8 mouse cellular contexts compared by ENCODE assay signal in the genomic region with DNA sequence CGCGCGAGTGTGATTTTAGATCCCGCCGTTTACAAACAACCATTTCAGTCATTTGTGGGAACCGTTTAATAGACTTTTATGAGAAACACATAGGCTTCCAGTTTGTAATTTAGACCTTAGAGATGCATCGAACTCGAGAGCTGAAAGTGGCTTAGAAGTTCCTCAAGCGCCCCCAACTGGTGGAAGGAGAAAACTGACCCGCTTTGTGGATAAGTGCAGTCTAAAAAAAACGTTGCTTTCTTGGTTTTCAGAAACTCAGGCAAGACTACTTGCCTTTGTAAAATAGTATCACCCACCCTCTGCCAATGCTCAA. TPM values are rescaled to one million over a fixed set of nuclear protein-coding genes. Genes with fewer than 3 reads are reported as not detected.
DNase-seq lines count a peak whose midpoint lies in the region; ATAC-seq and TF ChIP-seq lines count a peak whose summit lies in the region.

No protein-coding gene starts in this region.

- no peak for ATAC-seq in forebrain, embryonic 16.5 days
- no peak; the same call in 1 of the 2 replicates for ATAC-seq in hindbrain, embryonic 11.5 days (ENCODE audit: low FRiP score)
- ATAC-seq in lung, postnatal 0 days, result no peak

- H3K4me3 ChIP-seq in forebrain, embryonic 16.5 days (replicated peaks; ENCODE audit: low read length), result peak overlapping the region; percentile 44
- H3K4me3 ChIP-seq in hindbrain, embryonic 11.5 days (ENCODE audit: low read depth, low read length), result peak overlapping the region; percentile 6; the same call in 1 of the 2 replicates
- peak overlapping the region; percentile 8; the same call in 1 of the 2 replicates for H3K4me3 ChIP-seq in lung, postnatal 0 days (ENCODE audit: low read depth, low read length)

- H3K9ac ChIP-seq in forebrain, embryonic 16.5 days (replicated peaks; ENCODE audit: low read depth, low read length), result peak overlapping the region; percentile 23; the same call in 1 of the 2 replicates
- peak overlapping the region; percentile 54; the same call in 1 of the 2 replicates for H3K9ac ChIP-seq in hindbrain, embryonic 11.5 days (ENCODE audit: low read depth, low read length)
- no peak overlapping the region for H3K9ac ChIP-seq in lung, postnatal 0 days (replicated peaks; ENCODE audit: low read depth)

- peaks cover 44% of the 10 kb centered on the region for H3K4me1 ChIP-seq in forebrain, embryonic 16.5 days (replicated peaks; ENCODE audit: control insufficient read depth, insufficient read depth, low read length)
- peaks cover 15% of the 10 kb centered on the region for H3K4me1 ChIP-seq in hindbrain, embryonic 11.5 days (replicated peaks; ENCODE audit: control insufficient read depth, insufficient read depth, low read length)
- peaks cover 3% of the 10 kb centered on the region; the same call in 1 of the 2 replicates for H3K4me1 ChIP-seq in lung, postnatal 0 days (ENCODE audit: insufficient read depth, low read depth, low read length)

- WGBS in forebrain, embryonic 16.5 days, result under 1% methylated on average over 11 of the region's 11 CpGs
- 2% methylated on average over 11 of the region's 11 CpGs for WGBS in hindbrain, embryonic 11.5 days
- 2% methylated on average over 11 of the region's 11 CpGs for WGBS in lung, postnatal 0 days

- peak; percentile 52 for DNase-seq in MN1 (ENCODE audit: low spot score)
- DNase-seq in cerebellum, adult 18-20 months, result peak; percentile 31 to 46
- peak; percentile 93 for DNase-seq in hindbrain, embryonic 11.5 days (ENCODE audit: low spot score)
- DNase-seq in layer of hippocampus, adult 9-10 months (ENCODE audit: low spot score), result peak; percentile 61
- peak; percentile 79 for DNase-seq in lung, postnatal 0 days (ENCODE audit: low spot score)
- DNase-seq in retina, postnatal 1 day, result peak; percentile 85
- DNase-seq in thymus, postnatal 4 days, result peak; percentile 68

- H3K36me3 ChIP-seq in forebrain, embryonic 16.5 days (ENCODE audit: control insufficient read depth, insufficient read depth), result no peaks in the 10 kb centered on the region
- no peaks in the 10 kb centered on the region for H3K36me3 ChIP-seq in hindbrain, embryonic 11.5 days (ENCODE audit: control insufficient read depth, insufficient read depth, low read length)
- H3K36me3 ChIP-seq in lung, postnatal 0 days (ENCODE audit: insufficient read depth, low read length), result no peaks in the 10 kb centered on the region

- TF ChIP-seq EP300 in lung, postnatal 0 days (IDR thresholded peaks at IDR 0.05), result no peak

- peak; percentile 79 for TF ChIP-seq CTCF in lung, postnatal 0 days (IDR thresholded peaks at IDR 0.05)

- H3K27ac ChIP-seq in forebrain, embryonic 16.5 days (ENCODE audit: low read length), result peak overlapping the region; percentile 34; the same call in 1 of the 2 replicates
- H3K27ac ChIP-seq in hindbrain, embryonic 11.5 days (ENCODE audit: low read depth, low read length), result peak overlapping the region; percentile 91
- H3K27ac ChIP-seq in lung, postnatal 0 days (ENCODE audit: low read length), result no peak overlapping the region

- H3K9me3 ChIP-seq in forebrain, embryonic 16.5 days (ENCODE audit: control insufficient read depth, low read length), result no peaks in the 10 kb centered on the region
- no peaks in the 10 kb centered on the region for H3K9me3 ChIP-seq in hindbrain, embryonic 11.5 days (ENCODE audit: control insufficient read depth, low read length)
- no peaks in the 10 kb centered on the region for H3K9me3 ChIP-seq in lung, postnatal 0 days (ENCODE audit: low read length)

- no peaks in the 10 kb centered on the region for H3K27me3 ChIP-seq in forebrain, embryonic 16.5 days (replicated peaks; ENCODE audit: control insufficient read depth, insufficient read depth, low read length)
- no peaks in the 10 kb centered on the region for H3K27me3 ChIP-seq in hindbrain, embryonic 11.5 days (ENCODE audit: control insufficient read depth, insufficient read depth, low read length)
- no peaks in the 10 kb centered on the region for H3K27me3 ChIP-seq in lung, postnatal 0 days (replicated peaks; ENCODE audit: insufficient read depth, low read length)

- peak overlapping the region; percentile 57 for H3K4me2 ChIP-seq in forebrain, embryonic 16.5 days (ENCODE audit: low read length)
- H3K4me2 ChIP-seq in hindbrain, embryonic 11.5 days (replicated peaks; ENCODE audit: low read depth, low read length), result peak overlapping the region; percentile 46
- peak overlapping the region; percentile 48 for H3K4me2 ChIP-seq in lung, postnatal 0 days (replicated peaks; ENCODE audit: low read depth, low read length)

RNA-seq across cellular contexts. Expression of a gene that starts 0.9 kb away (rescaled TPM):
- polyA plus RNA-seq in forebrain, embryonic 16.5 days (2015; fragmentation: Nextera tagmentation; extraction: Ambion mirVana), result 10.8 and 16.4 TPM in 2 replicates
- polyA plus RNA-seq in hindbrain, embryonic 11.5 days (2014; fragmentation: Nextera tagmentation; extraction: Ambion mirVana), result 24.5 and 28.7 TPM in 2 replicates
- 2.1 and 2.2 TPM in 2 replicates for polyA plus RNA-seq in lung, postnatal 0 days (2015; fragmentation: Nextera tagmentation; extraction: Ambion mirVana)

Comparison
In these comparisons a context has a peak if more than half of its experiments do, and no peak if none do; other contexts are left out.
1. DNase-seq: peak in every context shown above with its lines; median percentile 93 in hindbrain, embryonic 11.5 days; 85 in retina, postnatal 1 day; 79 in lung, postnatal 0 days; 68 in thymus, postnatal 4 days; 61 in layer of hippocampus, adult 9-10 months; 52 in MN1; 38 in cerebellum, adult 18-20 months.